Mouse (Mus musculus): ENCODE data around the gene Nav2.

Nav2 gene

GRCm38 (mm10) chr7:49400463-49400862 is 491.9 kb downstream of the Nav2 start:
- DNase-seq (ENCODE audit: low spot score): no peak

- DNase-seq (ENCODE audit: low spot score): no peak
Observed at GRCm38 (mm10) chr7:49402526-49402925, 494.0 kb downstream of the Nav2 start.

GRCm38 (mm10) chr7:49407688-49408087 is 499.2 kb downstream of the Nav2 start:
- DNase-seq (ENCODE audit: low spot score): no peak

GRCm38 (mm10) chr7:49408625-49409024 is 500.1 kb downstream of the Nav2 start:
- DNase-seq (ENCODE audit: low spot score): no peak

GRCm38 (mm10) chr7:49409265-49409664 is 500.7 kb downstream of the Nav2 start:
- DNase-seq (ENCODE audit: low spot score): no peak

GRCm38 (mm10) chr7:49410188-49410587 is 501.7 kb downstream of the Nav2 start:
- DNase-seq (ENCODE audit: low spot score): no peak

- no peak for DNase-seq (ENCODE audit: low spot score)
Observed at GRCm38 (mm10) chr7:49410892-49411291, 502.4 kb downstream of the Nav2 start.

- no peak for DNase-seq (ENCODE audit: low spot score)
Observed at GRCm38 (mm10) chr7:49411803-49412202, 503.3 kb downstream of the Nav2 start.

GRCm38 (mm10) chr7:49415131-49415530 is 506.6 kb downstream of the Nav2 start:
- no peak for DNase-seq (ENCODE audit: low spot score)

- no peak for DNase-seq (ENCODE audit: low spot score)
Observed at GRCm38 (mm10) chr7:49415716-49416115, 507.2 kb downstream of the Nav2 start.

- no peak for DNase-seq (ENCODE audit: low spot score)
Observed at GRCm38 (mm10) chr7:49418841-49419240, 510.3 kb downstream of the Nav2 start.

GRCm38 (mm10) chr7:49420139-49420802 is 511.8 kb downstream of the Nav2 start:
- DNase-seq (ENCODE audit: low spot score): no peak

GRCm38 (mm10) chr7:49421261-49421660 is 512.7 kb downstream of the Nav2 start:
- DNase-seq (ENCODE audit: low spot score): no peak

- DNase-seq (ENCODE audit: low spot score): no peak
Observed at GRCm38 (mm10) chr7:49423943-49424342, 515.4 kb downstream of the Nav2 start.

- DNase-seq (ENCODE audit: low spot score): peak; percentile 79
Observed at GRCm38 (mm10) chr7:49426060-49426459, 517.5 kb downstream of the Nav2 start.

- DNase-seq (ENCODE audit: low spot score): no peak
Observed at GRCm38 (mm10) chr7:49427843-49428242, 519.3 kb downstream of the Nav2 start.

- DNase-seq (ENCODE audit: low spot score): no peak
Observed at GRCm38 (mm10) chr7:49428947-49429346, 520.4 kb downstream of the Nav2 start.

- DNase-seq (ENCODE audit: low spot score): no peak
Observed at GRCm38 (mm10) chr7:49430808-49431207, 522.3 kb downstream of the Nav2 start.

- DNase-seq (ENCODE audit: low spot score): no peak
Observed at GRCm38 (mm10) chr7:49433945-49434344, 525.4 kb downstream of the Nav2 start.

GRCm38 (mm10) chr7:49436492-49436891 is 528.0 kb downstream of the Nav2 start:
- DNase-seq (ENCODE audit: low spot score): no peak

- peak; percentile 50 for DNase-seq (ENCODE audit: low spot score)
Observed at GRCm38 (mm10) chr7:49437901-49438300, 529.4 kb downstream of the Nav2 start.

GRCm38 (mm10) chr7:49439136-49439535 is 530.6 kb downstream of the Nav2 start:
- DNase-seq (ENCODE audit: low spot score): peak; percentile 77

- no peak for DNase-seq (ENCODE audit: low spot score)
Observed at GRCm38 (mm10) chr7:49440333-49440969, 531.9 kb downstream of the Nav2 start.

GRCm38 (mm10) chr7:49442174-49442573 is 533.7 kb downstream of the Nav2 start:
- no peak for DNase-seq (ENCODE audit: low spot score)
